Mouse (Mus musculus) heart, embryonic 13.5 days (tissue): ENCODE results near the gene Zbtb22. TPM values are rescaled to one million over a fixed set of nuclear protein-coding genes. Genes with fewer than 3 reads are reported as not detected.
"Not testable (repeated sequence)": the region's sequence is repeated elsewhere in the genome, so short reads cannot be mapped to it uniquely, and the experiment has no call there.

Experiments
- ATAC-seq: fragments of 200-750 bp; cut with Nextera tagmentation; 2 replicates; pipeline ENCODE4 v1.8.0; 2017; ENCODE audit warnings: moderate TSS enrichment; ENCODE audit not compliant: insufficient number of reproducible peaks, low FRiP score, low TSS enrichment; ENCODE audit errors: extremely low read depth
- H3K27ac ChIP-seq: fragments of 300-500 bp; sonication (generic); replicated peaks from 2 replicates; pipeline ENCODE4 v1.5.1; 2015; ENCODE audit warnings: moderate library complexity, mild to moderate bottlenecking, inconsistent platforms
- H3K27me3 ChIP-seq: fragments of 300-500 bp; sonication (generic); replicated peaks from 2 replicates; pipeline ENCODE4 v1.6.1; 2015; ENCODE audit warnings: mild to moderate bottlenecking, inconsistent platforms
- H3K36me3 ChIP-seq: fragments of 300-500 bp; sonication (generic); 2 replicates; pipeline ENCODE4 v1.6.1; 2015; ENCODE audit warnings: mild to moderate bottlenecking, inconsistent platforms
- H3K4me1 ChIP-seq: fragments of 300-500 bp; sonication (generic); 2 replicates; pipeline ENCODE4 v1.6.1; 2015; ENCODE audit warnings: inconsistent platforms
- H3K4me2 ChIP-seq: fragments of 300-500 bp; sonication (generic); 2 replicates; pipeline ENCODE4 v1.6.1; 2015; ENCODE audit warnings: inconsistent platforms, mild to moderate bottlenecking, moderate library complexity
- H3K4me3 ChIP-seq: fragments of 300-500 bp; sonication (generic); 2 replicates; pipeline ENCODE4 v1.5.1; 2015; ENCODE audit warnings: moderate library complexity, mild to moderate bottlenecking, inconsistent platforms
- H3K9ac ChIP-seq: fragments of 300-500 bp; sonication (generic); 2 replicates; pipeline ENCODE4 v1.6.1; 2015; ENCODE audit warnings: inconsistent platforms, mild to moderate bottlenecking, moderate library complexity
- H3K9me3 ChIP-seq: fragments of 300-500 bp; sonication (generic); 2 replicates; pipeline ENCODE4 v1.6.1; 2016; ENCODE audit warnings: inconsistent platforms
- WGBS: fragments of 180-500 bp; shearing (Covaris S2); methylation state at CpG from one replicate; pipeline ENCODE4 v1.1.7; 2015; ENCODE audit warnings: mixed read lengths; 5-methylcytosine and 5-hydroxymethylcytosine counted together
- polyA plus RNA-seq: library from polyadenylated mRNA; unstranded; fragments of >200 nt; fragmentation: Nextera tagmentation; extraction: Ambion mirVana; gene quantifications from 2 replicates; pipeline ENCODE4 v1.2.1, GENCODE M21; 2015

Zbtb22 gene
- polyA plus RNA-seq, 1 experiment from 2014 or later: 12.8 TPM

GRCm38 (mm10) chr17:33892429-33892828 lies 23.3 kb upstream of the Zbtb22 start:
- Histone ChIP-seq H3K4me3 (no peak overlapping the region), H3K4me2 (no peak overlapping the region), H3K9me3 (no peaks in the 10 kb centered on the region), H3K4me1 (peaks cover 19% of the 10 kb centered on the region), H3K9ac (no peak overlapping the region), H3K27ac (no peak overlapping the region), H3K36me3 (no peaks in the 10 kb centered on the region), H3K27me3 (no peaks in the 10 kb centered on the region)
- 31% methylated on average over 7 of the region's 7 CpGs for WGBS
- no peak for ATAC-seq

- not testable (repeated sequence) for H3K4me3 ChIP-seq, H3K27me3 ChIP-seq, ATAC-seq, H3K4me2 ChIP-seq, H3K27ac ChIP-seq, H3K36me3 ChIP-seq, H3K9me3 ChIP-seq
- H3K9ac ChIP-seq: 0 out of 2 replicates have a peak overlapping the region, but pooled peaks have one; percentile 7
- peaks cover 15% of the 10 kb centered on the region for H3K4me1 ChIP-seq
- WGBS: 71% methylated on average over 4 of the region's 4 CpGs
These were observed 22.7 kb upstream of the Zbtb22 start for GRCm38 (mm10) chr17:33893011-33893410.

- Histone ChIP-seq H3K9ac (no peak overlapping the region), H3K9me3 (no peaks in the 10 kb centered on the region), H3K36me3 (no peaks in the 10 kb centered on the region), H3K27ac (no peak overlapping the region), H3K4me2 (no peak overlapping the region), H3K4me3 (no peak overlapping the region), H3K4me1 (peaks cover 8% of the 10 kb centered on the region), H3K27me3 (no peaks in the 10 kb centered on the region)
- 42% methylated on average over 6 of the region's 6 CpGs for WGBS
- no peak for ATAC-seq
These were observed 18.4 kb upstream of the Zbtb22 start for GRCm38 (mm10) chr17:33897114-33897794.

- not testable (repeated sequence) for H3K27ac ChIP-seq, H3K4me2 ChIP-seq, H3K4me3 ChIP-seq, H3K27me3 ChIP-seq, H3K9ac ChIP-seq, H3K36me3 ChIP-seq, H3K4me1 ChIP-seq, H3K9me3 ChIP-seq, ATAC-seq
- WGBS: 72% methylated on average over 4 of the region's 4 CpGs
These were observed 17.5 kb upstream of the Zbtb22 start for GRCm38 (mm10) chr17:33898193-33898592.

- Histone ChIP-seq H3K4me2 (no peak overlapping the region), H3K4me3 (no peak overlapping the region), H3K9me3 (no peaks in the 10 kb centered on the region), H3K36me3 (no peaks in the 10 kb centered on the region), H3K27ac (no peak overlapping the region), H3K27me3 (no peaks in the 10 kb centered on the region), H3K9ac (no peak overlapping the region), H3K4me1 (peaks cover 8% of the 10 kb centered on the region)
- peak; percentile 61; the same call in 1 of the 2 replicates for ATAC-seq
- 71% methylated on average over 4 of the region's 4 CpGs for WGBS
These were observed 16.1 kb upstream of the Zbtb22 start for GRCm38 (mm10) chr17:33899642-33900041.

GRCm38 (mm10) chr17:33900281-33900988 lies 15.3 kb upstream of the Zbtb22 start:
- peaks cover 8% of the 10 kb centered on the region for H3K4me1 ChIP-seq
- H3K36me3 ChIP-seq: no peaks in the 10 kb centered on the region
- H3K9me3 ChIP-seq: no peaks in the 10 kb centered on the region
- ATAC-seq: no peak
- peak overlapping the region; percentile 37; the same call in 1 of the 2 replicates for H3K9ac ChIP-seq
- H3K27me3 ChIP-seq: no peaks in the 10 kb centered on the region
- no peak overlapping the region for H3K4me3 ChIP-seq
- 53% methylated on average over 7 of the region's 7 CpGs for WGBS
- H3K27ac ChIP-seq: no peak overlapping the region
- no peak overlapping the region for H3K4me2 ChIP-seq

- ATAC-seq: no peak
- Histone ChIP-seq H3K36me3 (no peaks in the 10 kb centered on the region), H3K9me3 (no peaks in the 10 kb centered on the region), H3K9ac (no peak overlapping the region), H3K4me1 (peaks cover 8% of the 10 kb centered on the region), H3K4me3 (no peak overlapping the region), H3K4me2 (no peak overlapping the region), H3K27me3 (no peaks in the 10 kb centered on the region), H3K27ac (no peak overlapping the region)
- WGBS: 64% methylated on average over 4 of the region's 4 CpGs
These were observed 14.8 kb upstream of the Zbtb22 start for GRCm38 (mm10) chr17:33900989-33901314.

- Histone ChIP-seq H3K27ac (peak overlapping the region; percentile 59; the same call in 1 of the 2 replicates), H3K4me2 (no peak overlapping the region), H3K27me3 (no peaks in the 10 kb centered on the region), H3K36me3 (no peaks in the 10 kb centered on the region), H3K9ac (no peak overlapping the region), H3K9me3 (no peaks in the 10 kb centered on the region), H3K4me1 (peaks cover 8% of the 10 kb centered on the region), H3K4me3 (no peak overlapping the region)
- ATAC-seq: no peak
- WGBS: 48% methylated on average over 4 of the region's 4 CpGs
These were observed 14.1 kb upstream of the Zbtb22 start for GRCm38 (mm10) chr17:33901653-33902052.

GRCm38 (mm10) chr17:33902079-33902478 lies 13.6 kb upstream of the Zbtb22 start:
- H3K36me3 ChIP-seq: no peaks in the 10 kb centered on the region
- H3K4me2 ChIP-seq: no peak overlapping the region
- ATAC-seq: no peak
- H3K27me3 ChIP-seq: no peaks in the 10 kb centered on the region
- 0 out of 2 replicates have a peak overlapping the region, but pooled peaks have one; percentile 59 for H3K27ac ChIP-seq
- H3K4me3 ChIP-seq: no peak overlapping the region
- WGBS: 50% methylated on average over 4 of the region's 4 CpGs
- H3K9ac ChIP-seq: no peak overlapping the region
- no peaks in the 10 kb centered on the region for H3K9me3 ChIP-seq
- peaks cover 8% of the 10 kb centered on the region for H3K4me1 ChIP-seq

- Histone ChIP-seq H3K4me2 (no peak overlapping the region), H3K4me1 (peaks cover 8% of the 10 kb centered on the region), H3K27ac (no peak overlapping the region), H3K9ac (no peak overlapping the region), H3K4me3 (no peak overlapping the region), H3K27me3 (no peaks in the 10 kb centered on the region), H3K9me3 (no peaks in the 10 kb centered on the region), H3K36me3 (no peaks in the 10 kb centered on the region)
- WGBS: 76% methylated on average over 7 of the region's 7 CpGs
- no peak for ATAC-seq
These were observed 13.2 kb upstream of the Zbtb22 start for GRCm38 (mm10) chr17:33902491-33902890.

- 69% methylated on average over 6 of the region's 6 CpGs for WGBS
- not testable (repeated sequence) for H3K4me2 ChIP-seq, H3K27ac ChIP-seq, H3K27me3 ChIP-seq, H3K4me3 ChIP-seq, ATAC-seq, H3K9ac ChIP-seq, H3K9me3 ChIP-seq, H3K36me3 ChIP-seq
- H3K4me1 ChIP-seq: peaks cover 18% of the 10 kb centered on the region
These were observed 11.6 kb upstream of the Zbtb22 start for GRCm38 (mm10) chr17:33903911-33904651.
